Mouse (Mus musculus): ENCODE data around the gene Olfr402. TPM values are rescaled to one million over a fixed set of nuclear protein-coding genes. Genes with fewer than 3 reads are reported as not detected.
"Not testable (repeated sequence)": the region's sequence is repeated elsewhere in the genome, so short reads cannot be mapped to it uniquely, and the experiment has no call there.

Gene Olfr402
- total RNA-seq (2015; ENCODE audit: low replicate concordance), result not detected in 2 replicates
- not detected in 2 replicates for total RNA-seq (2017; ENCODE audit: low replicate concordance)

GRCm38 (mm10) chr11:74153229-74153628, at the start of gene Olfr402:
Gene Olfr402 (plus strand): TSS chr11:74153529.
- no peak for ATAC-seq (replicated peaks; ENCODE audit: low FRiP score, poor library complexity, severe bottlenecking)

GRCm38 (mm10) chr11:74105066-74105465, 48.3 kb upstream of the Olfr402 start:
- no peak for ATAC-seq (replicated peaks; ENCODE audit: low FRiP score, poor library complexity, severe bottlenecking)

- ATAC-seq (replicated peaks; ENCODE audit: low FRiP score, poor library complexity, severe bottlenecking), result no peak
These were observed 39.9 kb upstream of the Olfr402 start, which contains the start of gene Olfr401 for GRCm38 (mm10) chr11:74113412-74113811. Gene Olfr401 (plus strand): TSS chr11:74113712.

GRCm38 (mm10) chr11:74140001-74140400, 13.3 kb upstream of the Olfr402 start:
- ATAC-seq (replicated peaks; ENCODE audit: low FRiP score, poor library complexity, severe bottlenecking), result not testable (repeated sequence)

GRCm38 (mm10) chr11:74145866-74146265, 7.5 kb upstream of the Olfr402 start:
- no peak for ATAC-seq (replicated peaks; ENCODE audit: low FRiP score, poor library complexity, severe bottlenecking)

GRCm38 (mm10) chr11:74168771-74169170, 15.4 kb downstream of the Olfr402 start:
- ATAC-seq (replicated peaks; ENCODE audit: low FRiP score, poor library complexity, severe bottlenecking), result no peak

GRCm38 (mm10) chr11:74183168-74183567, 29.8 kb downstream of the Olfr402 start:
- no peak for ATAC-seq (replicated peaks; ENCODE audit: low FRiP score, poor library complexity, severe bottlenecking)

- no peak for ATAC-seq (replicated peaks; ENCODE audit: low FRiP score, poor library complexity, severe bottlenecking)
These were observed 30.4 kb downstream of the Olfr402 start for GRCm38 (mm10) chr11:74183745-74184144.

GRCm38 (mm10) chr11:74185949-74186348, 32.6 kb downstream of the Olfr402 start, which contains the start of gene Olfr403:
Gene Olfr403 (plus strand): TSS chr11:74186249.
- no peak for ATAC-seq (replicated peaks; ENCODE audit: low FRiP score, poor library complexity, severe bottlenecking)

Other genes with a start within 250 kb of the Olfr402 start
- not detected in 2 replicates for gene Olfr395, start 244.2 kb upstream of the Olfr402 start, total RNA-seq (2015; ENCODE audit: low replicate concordance)
- gene Olfr395, start 244.2 kb upstream of the Olfr402 start, total RNA-seq (2017; ENCODE audit: low replicate concordance), result not detected in 2 replicates
- not detected in 2 replicates for gene Olfr23, start 216.9 kb upstream of the Olfr402 start, total RNA-seq (2015; ENCODE audit: low replicate concordance)
- not detected in 2 replicates for gene Olfr23, start 216.9 kb upstream of the Olfr402 start, total RNA-seq (2017; ENCODE audit: low replicate concordance)
- not detected in 2 replicates for gene Olfr397, start 192.7 kb upstream of the Olfr402 start, total RNA-seq (2015; ENCODE audit: low replicate concordance)
- 0.28 TPM in 1 of 2 replicates, not detected in the other for gene Olfr397, start 192.7 kb upstream of the Olfr402 start, total RNA-seq (2017; ENCODE audit: low replicate concordance)
- gene Olfr398, start 163.1 kb upstream of the Olfr402 start, total RNA-seq (2015; ENCODE audit: low replicate concordance), result not detected in 2 replicates
- gene Olfr398, start 163.1 kb upstream of the Olfr402 start, total RNA-seq (2017; ENCODE audit: low replicate concordance), result not detected in 2 replicates
- gene Olfr139, start 97.0 kb upstream of the Olfr402 start, total RNA-seq (2015; ENCODE audit: low replicate concordance), result not detected in 2 replicates
- not detected in 2 replicates for gene Olfr139, start 97.0 kb upstream of the Olfr402 start, total RNA-seq (2017; ENCODE audit: low replicate concordance)
- not detected in 2 replicates for gene Olfr399, start 96.9 kb upstream of the Olfr402 start, total RNA-seq (2015; ENCODE audit: low replicate concordance)
- gene Olfr399, start 96.9 kb upstream of the Olfr402 start, total RNA-seq (2017; ENCODE audit: low replicate concordance), result not detected in 2 replicates
- gene Zfp616, start 83.6 kb upstream of the Olfr402 start, total RNA-seq (2015; ENCODE audit: low replicate concordance), result not detected in 2 replicates
- gene Zfp616, start 83.6 kb upstream of the Olfr402 start, total RNA-seq (2017; ENCODE audit: low replicate concordance), result not detected in 2 replicates
- not detected in 2 replicates for gene Olfr401, start 39.8 kb upstream of the Olfr402 start, total RNA-seq (2015; ENCODE audit: low replicate concordance)
- not detected in 2 replicates for gene Olfr401, start 39.8 kb upstream of the Olfr402 start, total RNA-seq (2017; ENCODE audit: low replicate concordance)
- not detected in 2 replicates for gene Olfr403, start 32.7 kb downstream of the Olfr402 start, total RNA-seq (2015; ENCODE audit: low replicate concordance)
- gene Olfr403, start 32.7 kb downstream of the Olfr402 start, total RNA-seq (2017; ENCODE audit: low replicate concordance), result not detected in 2 replicates
- not detected in 2 replicates for gene Olfr43, start 57.9 kb downstream of the Olfr402 start, total RNA-seq (2015; ENCODE audit: low replicate concordance)
- gene Olfr43, start 57.9 kb downstream of the Olfr402 start, total RNA-seq (2017; ENCODE audit: low replicate concordance), result not detected in 2 replicates
- not detected in 2 replicates for gene Olfr406, start 106.3 kb downstream of the Olfr402 start, total RNA-seq (2015; ENCODE audit: low replicate concordance)
- gene Olfr406, start 106.3 kb downstream of the Olfr402 start, total RNA-seq (2017; ENCODE audit: low replicate concordance), result not detected in 2 replicates
- gene Olfr59, start 130.2 kb downstream of the Olfr402 start, total RNA-seq (2015; ENCODE audit: low replicate concordance), result not detected in 2 replicates
- not detected in 2 replicates for gene Olfr59, start 130.2 kb downstream of the Olfr402 start, total RNA-seq (2017; ENCODE audit: low replicate concordance)
- gene Olfr410, start 184.5 kb downstream of the Olfr402 start, total RNA-seq (2015; ENCODE audit: low replicate concordance), result not detected in 2 replicates
- gene Olfr410, start 184.5 kb downstream of the Olfr402 start, total RNA-seq (2017; ENCODE audit: low replicate concordance), result 0.09 and 0.56 TPM in 2 replicates
- gene Olfr411, start 199.1 kb downstream of the Olfr402 start, total RNA-seq (2015; ENCODE audit: low replicate concordance), result not detected in 2 replicates
- not detected in 2 replicates for gene Olfr411, start 199.1 kb downstream of the Olfr402 start, total RNA-seq (2017; ENCODE audit: low replicate concordance)
- gene Olfr412, start 208.5 kb downstream of the Olfr402 start, total RNA-seq (2015; ENCODE audit: low replicate concordance), result not detected in 2 replicates
- not detected in 2 replicates for gene Olfr412, start 208.5 kb downstream of the Olfr402 start, total RNA-seq (2017; ENCODE audit: low replicate concordance)

Measured in erythroblast, adult 5-6 weeks (primary cell).